19 mouse cellular contexts compared by ENCODE assay signal in the genomic region with DNA sequence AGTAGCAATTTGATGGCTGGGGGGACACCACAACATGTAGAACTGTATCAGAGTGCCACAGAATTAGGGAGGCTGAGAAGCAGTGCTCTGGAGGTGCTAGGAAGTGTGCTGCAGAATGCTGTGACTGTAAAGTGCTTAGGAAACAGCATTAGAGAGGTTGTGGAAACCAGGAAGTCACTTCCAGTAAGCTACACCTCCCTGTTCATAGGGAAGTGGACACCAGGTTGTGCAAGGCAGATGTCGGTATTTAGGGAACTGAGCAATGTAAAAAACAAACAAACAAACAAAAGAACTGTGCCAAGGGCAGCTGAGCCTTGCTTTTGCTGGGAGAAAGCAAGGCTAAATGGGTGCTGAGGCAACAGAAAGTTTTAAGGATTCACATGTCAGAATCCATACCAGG. TPM values are rescaled to one million over a fixed set of nuclear protein-coding genes. Genes with fewer than 3 reads are reported as not detected.
DNase-seq lines count a peak whose midpoint lies in the region; ATAC-seq and TF ChIP-seq lines count a peak whose summit lies in the region.
"Had no signal": no experiment of that assay in that cellular context is flagged by ENCODE, and none has a peak within 500 bp of the region (broad histone marks: within the 10 kb centered on the region; RNA-seq: fewer than 3 reads in every experiment).

No protein-coding gene starts in this region.

- no peak overlapping the region for H3K4me3 ChIP-seq in lung, postnatal 0 days (ENCODE audit: low read depth, low read length)
- H3K4me3 ChIP-seq in lung, adult 2 months (replicated peaks; ENCODE audit: extremely low read depth, low read depth, low read length), result no peak overlapping the region
- H3K4me3 ChIP-seq: embryonic facial prominence, embryonic 12.5 days; forebrain, embryonic 15.5 days; heart, embryonic 12.5 days; hindbrain, embryonic 13.5 days had no signal

- H3K4me1 ChIP-seq in lung, postnatal 0 days (ENCODE audit: insufficient read depth, low read depth, low read length), result no peaks in the 10 kb centered on the region
- H3K4me1 ChIP-seq in lung, adult 2 months (ENCODE audit: control insufficient read depth, insufficient read depth, low read length), result no peaks in the 10 kb centered on the region; the same call in 1 of the 2 replicates
- H3K4me1 ChIP-seq: embryonic facial prominence, embryonic 12.5 days; forebrain, embryonic 15.5 days; heart, embryonic 12.5 days; hindbrain, embryonic 13.5 days had no signal

- no peaks in the 10 kb centered on the region for H3K36me3 ChIP-seq in lung, postnatal 0 days (ENCODE audit: insufficient read depth, low read length)
- H3K36me3 ChIP-seq: embryonic facial prominence, embryonic 12.5 days; forebrain, embryonic 15.5 days; G1E; heart, embryonic 12.5 days; hindbrain, embryonic 13.5 days had no signal

- DNase-seq in heart, adult 11 months, result peak; percentile 60
- DNase-seq in heart, postnatal 4 days, result no peak
- DNase-seq in lung, postnatal 0 days (ENCODE audit: low spot score), result peak; percentile 34
- no peak for DNase-seq in lung, adult 2 months
- DNase-seq in c-Kit-positive CD71-positive TER-119-positive erythroid progenitor cells, embryonic 14.5 days (ENCODE audit: low spot score), result no peak
- DNase-seq: adrenal gland, adult 8-10 months; adrenal gland, postnatal 36 days; B cell, adult 2 months; cerebellum, adult 11 months; cerebellum, adult 8-10 months; cerebellum, postnatal 14 days had no signal

- 53% methylated on average over 1 of the region's 1 CpGs for WGBS in lung, postnatal 0 days
- WGBS in lung, adult 2 months, result 45% methylated on average over 1 of the region's 1 CpGs

- no peak overlapping the region for H3K9ac ChIP-seq in lung, postnatal 0 days (replicated peaks; ENCODE audit: low read depth)
- H3K9ac ChIP-seq: embryonic facial prominence, embryonic 12.5 days; forebrain, embryonic 15.5 days; heart, embryonic 12.5 days; hindbrain, embryonic 13.5 days had no signal

- ATAC-seq in lung, postnatal 0 days, result peak; percentile 43
- ATAC-seq in hematopoietic stem cell, adult 5-6 weeks (replicated peaks in 1 of 2; ENCODE audit: insufficient read depth in 1 of 2, low FRiP score in 2 of 2, low TSS enrichment in 1 of 2, low read depth in 1 of 2, poor library complexity in 2 of 2, severe bottlenecking in 2 of 2), result peak; percentile 43 to 68; a peak in 2 of 4 replicates
- peak; percentile 98 for ATAC-seq in neutrophil, adult 5-6 weeks (ENCODE audit: extremely low read depth, insufficient number of reproducible peaks, low FRiP score, poor library complexity, severe bottlenecking)
- ATAC-seq: CD4-positive, CD25-positive, alpha-beta regulatory T cell, adult 4 months; forebrain, embryonic 15.5 days had no signal

- H3K27ac ChIP-seq in lung, postnatal 0 days (ENCODE audit: low read length), result no peak overlapping the region
- H3K27ac ChIP-seq: embryonic facial prominence, embryonic 12.5 days; forebrain, embryonic 15.5 days; hindbrain, embryonic 13.5 days had no signal

- no peak for TF ChIP-seq EP300 in lung, postnatal 0 days (IDR thresholded peaks at IDR 0.05)

- no peak overlapping the region for H3K4me2 ChIP-seq in lung, postnatal 0 days (replicated peaks; ENCODE audit: low read depth, low read length)
- H3K4me2 ChIP-seq: embryonic facial prominence, embryonic 12.5 days; forebrain, embryonic 15.5 days; heart, embryonic 12.5 days; hindbrain, embryonic 13.5 days had no signal

- H3K27me3 ChIP-seq in lung, postnatal 0 days (replicated peaks; ENCODE audit: insufficient read depth, low read length), result no peaks in the 10 kb centered on the region
- H3K27me3 ChIP-seq: embryonic facial prominence, embryonic 12.5 days; forebrain, embryonic 15.5 days; heart, embryonic 12.5 days; hindbrain, embryonic 13.5 days had no signal

- no peak for TF ChIP-seq CTCF in lung, postnatal 0 days (IDR thresholded peaks at IDR 0.05)
- TF ChIP-seq CTCF in lung, adult 2 months (IDR thresholded peaks at IDR 0.05; ENCODE audit: insufficient read depth, low read length), result no peak

- no peak for TF ChIP-seq POLR2A in lung, adult 2 months (IDR thresholded peaks at IDR 0.05; ENCODE audit: borderline replicate concordance, extremely low read depth, low read depth, low read length)

- H3K9me3 ChIP-seq in lung, postnatal 0 days (ENCODE audit: low read length), result no peaks in the 10 kb centered on the region; the same call in 1 of the 2 replicates
- H3K9me3 ChIP-seq: G1E had no signal

RNA-seq across cellular contexts. Expression of gene Zfp715, which starts 39.6 kb away (rescaled TPM):
- 10 to 100 TPM; 13.9 to 15.3 TPM for total RNA-seq in heart, postnatal 4 days (2021)
- polyA plus RNA-seq in lung, postnatal 0 days (2015; fragmentation: Nextera tagmentation; extraction: Ambion mirVana), result 9.7 and 10.5 TPM in 2 replicates
- polyA plus RNA-seq in lung, adult 2 months (2012; rRNA removed), result 4.9 and 6.9 TPM in 2 replicates
- total RNA-seq in hematopoietic stem cell, adult 5-6 weeks (2017), result 23.1 and 28.8 TPM in 2 replicates
- 46.8 TPM in 2 replicates for total RNA-seq in neutrophil, adult 5-6 weeks (2017)

Comparison
In these comparisons a context has a peak if more than half of its experiments do, and no peak if none do; other contexts are left out.
1. DNase-seq: peak in heart, adult 11 months (single experiment) and lung, postnatal 0 days (single experiment); none in heart, postnatal 4 days (single experiment), lung, adult 2 months (single experiment) and c-Kit-positive CD71-positive TER-119-positive erythroid progenitor cells, embryonic 14.5 days (single experiment).
2. ATAC-seq: peak in every context shown above with its lines; median percentile 98 in neutrophil, adult 5-6 weeks; 56 in hematopoietic stem cell, adult 5-6 weeks; 43 in lung, postnatal 0 days.